Mouse (Mus musculus): ENCODE data around the gene Sgsm1. TPM values are rescaled to one million over a fixed set of nuclear protein-coding genes. Genes with fewer than 3 reads are reported as not detected.

Gene Sgsm1
- polyA plus RNA-seq, 1 experiment from 2014 or later, result 0.57 TPM

DNA sequence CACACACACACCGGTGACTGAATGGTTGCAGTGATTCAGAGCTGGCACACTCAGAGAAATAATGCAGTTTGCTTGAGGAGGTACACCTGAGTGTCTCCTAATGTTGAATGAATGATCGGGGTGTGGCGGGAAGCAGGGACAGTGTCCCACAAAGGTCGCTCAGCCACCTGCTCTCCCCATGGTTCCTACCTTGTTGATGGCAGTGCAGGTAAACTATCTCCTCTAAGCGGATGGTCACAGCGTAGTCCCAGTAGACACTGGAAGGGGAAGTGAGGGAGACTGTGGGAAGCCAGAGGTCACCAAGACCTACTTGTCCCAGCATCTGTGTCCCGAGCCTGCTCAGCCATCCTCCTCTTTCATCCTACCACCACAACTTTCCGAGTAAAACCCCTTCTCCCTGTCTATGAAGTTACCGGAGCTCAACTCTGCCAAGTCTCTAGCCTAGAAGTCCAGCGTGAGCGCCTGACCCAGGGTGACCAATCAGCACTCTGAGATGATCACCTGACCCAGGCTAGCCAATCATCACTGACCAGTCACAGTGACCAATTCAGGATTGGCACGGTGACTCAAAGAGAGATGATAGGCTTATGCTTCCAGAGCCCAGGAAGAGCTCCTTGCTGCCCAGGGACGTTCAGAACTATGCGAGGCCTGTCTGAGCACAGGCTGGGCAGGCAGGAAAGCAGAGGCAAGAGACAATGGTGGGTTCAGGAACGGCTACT, 30.3 kb downstream of the Sgsm1 start:
- Histone ChIP-seq H3K4me3 (ENCODE audit: control insufficient read depth in 1 of 2, insufficient read depth in 1 of 2, low read depth in 1 of 2, low read length in 2 of 2) (peak overlapping the region; percentile 8 to 34; a peak in 2 of 4 replicates), H3K36me3 (ENCODE audit: control insufficient read depth, insufficient read depth, low read length) (no peaks in the 10 kb centered on the region), H3K27me3 (ENCODE audit: control insufficient read depth, insufficient read depth, low read length) (peaks cover 4% of the 10 kb centered on the region; the same call in 1 of the 2 replicates), H3K9ac (ENCODE audit: low read length) (no peak overlapping the region), H3K9me3 (ENCODE audit: control insufficient read depth, low read length) (no peaks in the 10 kb centered on the region), H3K4me1 (ENCODE audit: control insufficient read depth in 2 of 2, insufficient read depth in 2 of 2, low read length in 2 of 2) (peaks cover 0 to 3% of the 10 kb centered on the region in 2 experiments; a peak in 1 of 4 replicates), H3K4me2 (ENCODE audit: low read length) (peak overlapping the region; percentile 44; the same call in 1 of the 2 replicates), H3K27ac (replicated peaks in 1 of 2; ENCODE audit: control insufficient read depth in 1 of 2, insufficient read depth in 1 of 2, low read depth in 2 of 2, low read length in 2 of 2) (no peak overlapping the region)
- 23% methylated on average over 15 of the region's 15 CpGs for WGBS
- ATAC-seq (ENCODE audit: insufficient number of reproducible peaks, insufficient read depth, low FRiP score, low read depth), result no peak

DNA sequence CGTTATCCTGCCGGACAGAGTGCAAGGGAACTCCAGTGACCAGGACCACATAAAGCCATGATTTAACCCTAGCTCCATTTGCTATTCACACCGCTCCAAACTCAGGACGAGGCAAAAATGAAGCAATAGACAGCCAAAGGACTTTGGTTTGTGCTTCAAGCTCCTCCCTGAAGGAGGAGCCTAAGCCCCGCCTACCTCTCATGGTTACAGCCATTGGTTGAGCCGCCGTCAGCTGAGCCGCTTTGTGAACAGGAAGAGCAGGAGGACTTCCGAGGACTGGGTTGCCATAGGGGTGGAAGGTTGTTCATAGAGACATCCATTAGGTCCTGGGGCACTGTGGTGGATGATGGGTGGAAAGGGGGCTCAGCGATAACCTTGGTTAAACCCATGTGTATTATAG, 34.7 kb downstream of the Sgsm1 start:
- H3K9me3 ChIP-seq (ENCODE audit: control insufficient read depth, low read length), result no peaks in the 10 kb centered on the region
- H3K4me1 ChIP-seq (ENCODE audit: control insufficient read depth in 2 of 2, insufficient read depth in 2 of 2, low read length in 2 of 2), result peaks cover 0 to 3% of the 10 kb centered on the region in 2 experiments; a peak in 1 of 4 replicates
- no peaks in the 10 kb centered on the region for H3K36me3 ChIP-seq (ENCODE audit: control insufficient read depth, insufficient read depth, low read length)
- no peaks in the 10 kb centered on the region for H3K27me3 ChIP-seq (ENCODE audit: control insufficient read depth, insufficient read depth, low read length)
- H3K9ac ChIP-seq (ENCODE audit: low read length), result no peak overlapping the region
- no peak for ATAC-seq (ENCODE audit: insufficient number of reproducible peaks, insufficient read depth, low FRiP score, low read depth)
- no peak overlapping the region for H3K4me2 ChIP-seq (ENCODE audit: low read length)
- 63% methylated on average over 10 of the region's 10 CpGs for WGBS
- no peak overlapping the region for H3K4me3 ChIP-seq (ENCODE audit: control insufficient read depth in 1 of 2, insufficient read depth in 1 of 2, low read depth in 1 of 2, low read length in 2 of 2)
- H3K27ac ChIP-seq (replicated peaks in 1 of 2; ENCODE audit: control insufficient read depth in 1 of 2, insufficient read depth in 1 of 2, low read depth in 2 of 2, low read length in 2 of 2), result no peak overlapping the region

DNA sequence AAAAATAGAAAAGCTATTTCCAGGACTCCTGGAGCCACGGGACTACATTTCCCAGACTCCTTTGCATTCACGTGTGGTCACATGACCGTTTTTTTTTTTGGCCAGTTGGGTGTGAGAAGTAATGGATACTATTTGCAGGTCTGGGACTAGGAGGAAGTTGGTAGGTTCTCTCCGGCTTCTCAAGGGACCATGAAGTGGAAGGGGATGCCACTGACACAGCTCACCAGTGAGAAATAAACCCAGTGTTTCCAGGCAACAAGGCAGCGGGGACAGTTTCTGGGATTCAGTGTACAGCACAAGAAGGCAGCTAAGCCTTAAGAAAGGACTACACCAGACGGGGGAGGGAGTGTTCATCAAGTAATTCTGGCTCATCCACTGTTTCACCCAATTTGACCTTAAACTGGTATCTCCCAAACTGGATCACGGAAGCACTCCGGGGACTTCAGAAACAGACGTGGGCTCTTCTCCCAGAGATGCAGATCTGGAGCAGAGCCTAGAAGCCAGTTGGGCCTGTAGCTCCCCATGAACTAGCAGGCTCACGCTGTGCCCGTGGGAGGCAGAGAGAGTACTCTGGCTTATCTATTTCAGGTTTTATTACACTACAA, 39.3 kb downstream of the Sgsm1 start:
- no peak overlapping the region for H3K27ac ChIP-seq (replicated peaks in 1 of 2; ENCODE audit: control insufficient read depth in 1 of 2, insufficient read depth in 1 of 2, low read depth in 2 of 2, low read length in 2 of 2)
- 0 out of 2 replicates have a peak, but pooled peaks cover 3% of the 10 kb centered on the region for H3K9me3 ChIP-seq (ENCODE audit: control insufficient read depth, low read length)
- no peaks in the 10 kb centered on the region for H3K36me3 ChIP-seq (ENCODE audit: control insufficient read depth, insufficient read depth, low read length)
- H3K4me2 ChIP-seq (ENCODE audit: low read length), result no peak overlapping the region
- no peak overlapping the region for H3K9ac ChIP-seq (ENCODE audit: low read length)
- WGBS, result 58% methylated on average over 11 of the region's 11 CpGs
- no peak for ATAC-seq (ENCODE audit: insufficient number of reproducible peaks, insufficient read depth, low FRiP score, low read depth)
- H3K4me3 ChIP-seq (ENCODE audit: control insufficient read depth in 1 of 2, insufficient read depth in 1 of 2, low read depth in 1 of 2, low read length in 2 of 2), result no peak overlapping the region
- H3K27me3 ChIP-seq (ENCODE audit: control insufficient read depth, insufficient read depth, low read length), result no peaks in the 10 kb centered on the region
- H3K4me1 ChIP-seq (ENCODE audit: control insufficient read depth in 2 of 2, insufficient read depth in 2 of 2, low read length in 2 of 2), result no peaks in the 10 kb centered on the region

DNA sequence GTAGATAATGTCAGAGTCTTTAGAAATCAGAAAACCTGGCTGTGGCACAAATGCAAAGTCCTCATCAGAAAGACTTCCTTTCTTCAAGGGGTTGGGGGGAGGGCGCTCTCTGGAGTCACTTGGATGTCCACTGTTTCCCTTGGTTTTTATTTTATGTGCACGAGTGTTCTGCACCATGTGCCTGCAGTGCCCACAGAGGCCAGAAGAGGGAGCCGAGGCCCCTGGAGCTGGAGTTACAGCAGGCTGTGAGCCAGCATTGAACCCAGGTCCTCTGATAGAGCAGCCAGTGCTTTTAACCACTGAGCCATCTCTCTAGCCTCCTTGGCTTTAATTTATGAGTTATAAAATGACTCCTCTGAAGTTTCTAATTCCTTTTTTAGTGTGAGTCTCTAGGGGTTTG, 40.5 kb downstream of the Sgsm1 start:
- Histone ChIP-seq H3K4me1 (ENCODE audit: control insufficient read depth in 2 of 2, insufficient read depth in 2 of 2, low read length in 2 of 2) (no peaks in the 10 kb centered on the region), H3K27ac (replicated peaks in 1 of 2; ENCODE audit: control insufficient read depth in 1 of 2, insufficient read depth in 1 of 2, low read depth in 2 of 2, low read length in 2 of 2) (no peak overlapping the region), H3K4me3 (ENCODE audit: control insufficient read depth in 1 of 2, insufficient read depth in 1 of 2, low read depth in 1 of 2, low read length in 2 of 2) (no peak overlapping the region), H3K4me2 (ENCODE audit: low read length) (no peak overlapping the region), H3K9me3 (ENCODE audit: control insufficient read depth, low read length) (0 out of 2 replicates have a peak, but pooled peaks cover 3% of the 10 kb centered on the region), H3K9ac (ENCODE audit: low read length) (no peak overlapping the region), H3K27me3 (ENCODE audit: control insufficient read depth, insufficient read depth, low read length) (no peaks in the 10 kb centered on the region), H3K36me3 (ENCODE audit: control insufficient read depth, insufficient read depth, low read length) (no peaks in the 10 kb centered on the region)
- no peak for ATAC-seq (ENCODE audit: insufficient number of reproducible peaks, insufficient read depth, low FRiP score, low read depth)
- 69% methylated on average over 3 of the region's 3 CpGs for WGBS

DNA sequence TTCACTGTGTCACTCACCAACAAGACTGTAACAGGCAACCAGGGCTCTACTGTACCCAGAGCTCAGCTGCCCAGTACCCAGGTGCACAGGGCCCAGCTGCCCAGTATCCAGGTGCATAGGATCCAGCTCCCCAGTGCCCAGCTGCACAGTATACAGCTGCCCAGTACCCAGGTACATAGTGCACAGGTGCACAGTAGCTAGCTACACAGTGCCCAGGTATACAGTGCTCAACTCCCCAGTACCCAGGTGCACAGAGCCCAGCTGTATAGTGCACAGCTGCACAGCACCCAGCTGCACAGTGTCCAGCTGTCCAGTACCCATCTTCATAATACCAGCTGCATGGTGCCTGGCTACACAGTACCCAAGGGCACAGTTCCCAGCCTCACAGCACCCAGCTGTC, 42.3 kb downstream of the Sgsm1 start:
- Histone ChIP-seq H3K9me3 (ENCODE audit: control insufficient read depth, low read length) (0 out of 2 replicates have a peak, but pooled peaks cover 3% of the 10 kb centered on the region), H3K27me3 (ENCODE audit: control insufficient read depth, insufficient read depth, low read length) (no peaks in the 10 kb centered on the region), H3K36me3 (ENCODE audit: control insufficient read depth, insufficient read depth, low read length) (no peaks in the 10 kb centered on the region), H3K27ac (replicated peaks in 1 of 2; ENCODE audit: control insufficient read depth in 1 of 2, insufficient read depth in 1 of 2, low read depth in 2 of 2, low read length in 2 of 2) (no peak overlapping the region), H3K4me2 (ENCODE audit: low read length) (no peak overlapping the region), H3K4me3 (ENCODE audit: control insufficient read depth in 1 of 2, insufficient read depth in 1 of 2, low read depth in 1 of 2, low read length in 2 of 2) (no peak overlapping the region), H3K4me1 (ENCODE audit: control insufficient read depth in 2 of 2, insufficient read depth in 2 of 2, low read length in 2 of 2) (no peaks in the 10 kb centered on the region), H3K9ac (ENCODE audit: low read length) (no peak overlapping the region)
- no peak for ATAC-seq (ENCODE audit: insufficient number of reproducible peaks, insufficient read depth, low FRiP score, low read depth)

DNA sequence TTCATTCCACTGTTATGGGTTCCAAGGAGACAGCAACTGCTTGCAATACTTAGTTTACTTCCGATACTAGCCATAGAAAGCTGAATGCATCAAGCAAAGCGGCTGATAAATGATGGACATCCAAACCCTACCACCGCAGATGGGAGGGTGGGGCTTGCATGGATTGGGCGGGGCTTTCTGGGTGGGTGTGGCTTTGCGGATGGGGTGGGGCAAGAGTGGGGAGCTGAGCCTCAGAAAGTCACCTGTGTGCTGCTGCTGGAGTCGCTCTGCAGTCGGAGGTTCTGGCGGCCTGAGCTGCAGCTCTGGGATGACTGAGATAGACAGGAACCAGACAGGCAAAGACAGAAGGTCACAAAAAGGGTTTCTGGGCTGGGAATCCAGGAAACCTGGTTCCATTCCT, 44.9 kb downstream of the Sgsm1 start:
- Histone ChIP-seq H3K4me2 (ENCODE audit: low read length) (no peak overlapping the region), H3K27ac (replicated peaks in 1 of 2; ENCODE audit: control insufficient read depth in 1 of 2, insufficient read depth in 1 of 2, low read depth in 2 of 2, low read length in 2 of 2) (no peak overlapping the region), H3K9me3 (ENCODE audit: control insufficient read depth, low read length) (0 out of 2 replicates have a peak, but pooled peaks cover 3% of the 10 kb centered on the region), H3K36me3 (ENCODE audit: control insufficient read depth, insufficient read depth, low read length) (no peaks in the 10 kb centered on the region), H3K27me3 (ENCODE audit: control insufficient read depth, insufficient read depth, low read length) (no peaks in the 10 kb centered on the region), H3K4me1 (ENCODE audit: control insufficient read depth in 2 of 2, insufficient read depth in 2 of 2, low read length in 2 of 2) (no peaks in the 10 kb centered on the region), H3K4me3 (ENCODE audit: control insufficient read depth in 1 of 2, insufficient read depth in 1 of 2, low read depth in 1 of 2, low read length in 2 of 2) (no peak overlapping the region), H3K9ac (ENCODE audit: low read length) (no peak overlapping the region)
- ATAC-seq (ENCODE audit: insufficient number of reproducible peaks, insufficient read depth, low FRiP score, low read depth), result no peak
- WGBS, result 76% methylated on average over 8 of the region's 8 CpGs

DNA sequence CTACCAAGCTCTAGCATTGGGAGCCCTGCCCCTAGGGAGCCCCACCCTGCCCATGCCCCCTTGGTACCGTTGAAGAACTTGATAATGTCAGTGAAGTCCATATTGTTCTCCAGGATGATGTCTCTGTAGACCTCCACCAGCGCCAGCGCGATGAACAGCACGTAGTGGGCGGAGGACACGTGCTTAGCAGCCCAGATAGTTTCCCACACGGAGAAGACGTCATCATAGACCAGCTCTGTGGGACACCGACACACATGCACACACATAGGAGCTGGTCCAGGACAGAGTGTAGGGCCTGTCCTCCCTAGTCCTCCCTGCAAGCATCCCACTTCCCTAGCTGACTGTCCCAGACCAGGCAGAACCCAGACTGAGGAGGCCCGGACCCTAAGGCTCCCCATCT, 59.8 kb downstream of the Sgsm1 start:
- H3K27ac ChIP-seq (replicated peaks in 1 of 2; ENCODE audit: control insufficient read depth in 1 of 2, insufficient read depth in 1 of 2, low read depth in 2 of 2, low read length in 2 of 2), result no peak overlapping the region
- 0 out of 2 replicates have a peak, but pooled peaks cover 2% of the 10 kb centered on the region for H3K9me3 ChIP-seq (ENCODE audit: control insufficient read depth, low read length)
- 91% methylated on average over 11 of the region's 11 CpGs for WGBS

More for the DNA sequence above, 59.8 kb downstream of the Sgsm1 start:
- Histone ChIP-seq H3K4me2 (ENCODE audit: low read length) (no peak overlapping the region), H3K9ac (ENCODE audit: low read length) (no peak overlapping the region), H3K27me3 (ENCODE audit: control insufficient read depth, insufficient read depth, low read length) (no peaks in the 10 kb centered on the region), H3K4me1 (ENCODE audit: control insufficient read depth in 2 of 2, insufficient read depth in 2 of 2, low read length in 2 of 2) (peaks cover 2 to 8% of the 10 kb centered on the region in 2 experiments; a peak in 2 of 4 replicates), H3K36me3 (ENCODE audit: control insufficient read depth, insufficient read depth, low read length) (no peaks in the 10 kb centered on the region), H3K4me3 (ENCODE audit: control insufficient read depth in 1 of 2, insufficient read depth in 1 of 2, low read depth in 1 of 2, low read length in 2 of 2) (no peak overlapping the region)
- ATAC-seq (ENCODE audit: insufficient number of reproducible peaks, insufficient read depth, low FRiP score, low read depth), result no peak
